Mouse (Mus musculus) heart, embryonic 13.5 days (tissue): ENCODE results near the gene Mpp6. TPM values are rescaled to one million over a fixed set of nuclear protein-coding genes. Genes with fewer than 3 reads are reported as not detected.

Experiments
- ATAC-seq: fragments of 200-750 bp; cut with Nextera tagmentation; 2 replicates; pipeline ENCODE4 v1.8.0; 2017; ENCODE audit warnings: moderate TSS enrichment; ENCODE audit not compliant: insufficient number of reproducible peaks, low FRiP score, low TSS enrichment; ENCODE audit errors: extremely low read depth
- H3K27ac ChIP-seq: fragments of 300-500 bp; sonication (generic); replicated peaks from 2 replicates; pipeline ENCODE4 v1.5.1; 2015; ENCODE audit warnings: moderate library complexity, mild to moderate bottlenecking, inconsistent platforms
- H3K27me3 ChIP-seq: fragments of 300-500 bp; sonication (generic); replicated peaks from 2 replicates; pipeline ENCODE4 v1.6.1; 2015; ENCODE audit warnings: mild to moderate bottlenecking, inconsistent platforms
- H3K36me3 ChIP-seq: fragments of 300-500 bp; sonication (generic); 2 replicates; pipeline ENCODE4 v1.6.1; 2015; ENCODE audit warnings: mild to moderate bottlenecking, inconsistent platforms
- H3K4me1 ChIP-seq: fragments of 300-500 bp; sonication (generic); 2 replicates; pipeline ENCODE4 v1.6.1; 2015; ENCODE audit warnings: inconsistent platforms
- H3K4me2 ChIP-seq: fragments of 300-500 bp; sonication (generic); 2 replicates; pipeline ENCODE4 v1.6.1; 2015; ENCODE audit warnings: inconsistent platforms, mild to moderate bottlenecking, moderate library complexity
- H3K4me3 ChIP-seq: fragments of 300-500 bp; sonication (generic); 2 replicates; pipeline ENCODE4 v1.5.1; 2015; ENCODE audit warnings: moderate library complexity, mild to moderate bottlenecking, inconsistent platforms
- H3K9ac ChIP-seq: fragments of 300-500 bp; sonication (generic); 2 replicates; pipeline ENCODE4 v1.6.1; 2015; ENCODE audit warnings: inconsistent platforms, mild to moderate bottlenecking, moderate library complexity
- H3K9me3 ChIP-seq: fragments of 300-500 bp; sonication (generic); 2 replicates; pipeline ENCODE4 v1.6.1; 2016; ENCODE audit warnings: inconsistent platforms
- WGBS: fragments of 180-500 bp; shearing (Covaris S2); methylation state at CpG from one replicate; pipeline ENCODE4 v1.1.7; 2015; ENCODE audit warnings: mixed read lengths; 5-methylcytosine and 5-hydroxymethylcytosine counted together
- polyA plus RNA-seq: library from polyadenylated mRNA; unstranded; fragments of >200 nt; fragmentation: Nextera tagmentation; extraction: Ambion mirVana; gene quantifications from 2 replicates; pipeline ENCODE4 v1.2.1, GENCODE M21; 2015

Gene Mpp6
- polyA plus RNA-seq, 1 experiment from 2014 or later: 56.9 TPM

DNA sequence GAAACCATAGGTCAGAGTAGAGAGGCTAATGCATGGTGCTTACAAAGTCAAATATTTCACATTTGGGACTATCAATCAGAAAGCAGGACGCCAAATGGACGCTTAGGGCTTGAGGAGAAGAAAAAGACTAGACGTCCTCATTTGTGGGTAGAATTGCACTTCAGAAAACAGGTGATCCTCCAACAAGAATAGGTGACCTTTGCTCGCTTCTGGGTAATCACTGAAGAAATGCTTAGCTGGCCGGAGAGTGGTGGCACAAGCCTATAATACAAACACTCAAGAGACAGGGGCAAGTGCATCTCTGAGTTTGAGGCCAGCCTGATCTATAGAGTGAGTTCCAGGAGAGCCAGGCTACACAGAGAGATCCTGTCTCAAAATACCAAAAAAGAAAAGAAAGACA is 83.8 kb downstream of the Mpp6 start:
- H3K27me3 ChIP-seq: no peaks in the 10 kb centered on the region
- no peak overlapping the region for H3K4me2 ChIP-seq
- WGBS: 87% methylated on average over 5 of the region's 5 CpGs
- H3K9ac ChIP-seq: no peak overlapping the region
- H3K4me3 ChIP-seq: no peak overlapping the region
- H3K27ac ChIP-seq: no peak overlapping the region
- no peaks in the 10 kb centered on the region for H3K9me3 ChIP-seq
- H3K4me1 ChIP-seq: peaks cover 26% of the 10 kb centered on the region
- no peak for ATAC-seq
- peaks cover 44% of the 10 kb centered on the region for H3K36me3 ChIP-seq

DNA sequence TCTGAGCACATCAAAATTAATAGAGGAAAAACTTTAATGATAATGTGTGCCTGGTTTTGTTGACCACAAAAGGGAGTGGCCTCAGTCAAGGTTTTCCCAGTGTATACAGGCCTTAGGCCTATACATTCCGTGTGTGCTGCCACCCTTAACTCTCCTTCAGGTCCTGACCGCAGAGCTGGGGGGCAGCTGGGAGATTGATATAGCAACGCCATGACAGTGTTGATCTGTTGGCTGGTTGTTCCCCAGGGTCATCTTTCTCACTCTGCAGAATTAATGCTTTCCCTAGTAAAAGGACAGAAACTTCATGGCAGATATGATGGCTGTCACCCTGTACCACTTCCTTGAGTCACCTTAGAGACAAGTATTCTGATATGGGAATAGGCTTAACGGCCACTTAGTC is 94.3 kb downstream of the Mpp6 start:
- Histone ChIP-seq H3K4me2 (no peak overlapping the region), H3K4me3 (no peak overlapping the region), H3K9me3 (no peaks in the 10 kb centered on the region), H3K9ac (no peak overlapping the region), H3K27me3 (no peaks in the 10 kb centered on the region), H3K36me3 (peaks cover 9% of the 10 kb centered on the region; the same call in 1 of the 2 replicates), H3K27ac (no peak overlapping the region), H3K4me1 (no peaks in the 10 kb centered on the region)
- ATAC-seq: no peak
- WGBS: 89% methylated on average over 4 of the region's 4 CpGs

DNA sequence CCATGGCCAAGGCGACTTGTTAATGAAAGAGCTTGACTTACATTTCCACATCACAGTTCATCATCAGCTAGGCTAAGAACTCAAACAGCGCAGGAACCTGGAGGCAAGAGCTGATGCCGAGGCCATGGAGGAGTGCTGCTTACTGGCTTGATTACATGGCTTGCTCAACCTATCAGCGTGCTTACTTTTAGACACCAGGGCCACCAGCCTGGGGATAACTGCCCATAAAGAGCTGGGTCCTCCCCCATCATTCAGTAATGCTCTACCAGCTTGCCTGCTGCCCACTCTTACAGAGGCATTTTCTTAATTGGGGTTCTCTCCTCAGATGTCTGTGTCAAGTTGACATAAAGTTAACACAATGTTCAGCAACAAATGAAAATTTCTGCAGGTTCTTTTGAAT is 95.1 kb downstream of the Mpp6 start:
- peaks cover 9% of the 10 kb centered on the region; the same call in 1 of the 2 replicates for H3K36me3 ChIP-seq
- no peaks in the 10 kb centered on the region for H3K9me3 ChIP-seq
- 92% methylated on average over 4 of the region's 4 CpGs for WGBS
- H3K9ac ChIP-seq: no peak overlapping the region
- H3K27ac ChIP-seq: no peak overlapping the region
- no peaks in the 10 kb centered on the region for H3K27me3 ChIP-seq
- H3K4me3 ChIP-seq: no peak overlapping the region
- no peak for ATAC-seq
- H3K4me1 ChIP-seq: no peaks in the 10 kb centered on the region
- no peak overlapping the region for H3K4me2 ChIP-seq

DNA sequence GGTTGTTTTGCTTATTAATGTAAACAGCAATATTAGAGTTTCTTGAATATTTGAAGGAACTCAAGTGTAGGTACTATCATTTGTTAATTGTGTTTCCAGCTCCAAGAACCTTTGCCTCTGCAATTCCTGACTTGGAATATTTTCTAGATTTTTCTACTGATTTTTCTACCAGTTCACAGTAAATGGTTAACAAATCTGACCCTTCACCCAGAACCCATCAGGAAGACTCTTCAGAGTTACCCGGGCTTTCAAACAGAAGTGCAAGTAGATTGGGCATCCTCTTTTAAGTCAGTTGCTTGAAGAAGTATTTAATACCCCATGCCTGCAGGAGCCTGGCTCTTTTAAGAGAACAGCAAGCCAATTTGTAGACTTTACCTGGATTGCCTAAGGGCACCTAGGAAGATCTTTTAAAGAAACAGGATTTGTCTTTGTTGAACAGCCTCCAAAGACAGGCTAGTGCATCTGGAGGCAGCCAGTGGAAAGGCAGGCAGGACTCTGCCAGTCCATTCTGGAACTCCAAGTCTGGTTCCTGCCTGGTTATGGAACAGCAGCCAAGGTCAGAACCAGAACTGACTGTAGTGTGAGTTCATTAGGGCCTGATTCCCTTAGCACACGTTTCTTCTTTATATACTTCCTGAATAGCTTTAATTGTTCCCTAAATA is 104.8 kb downstream of the Mpp6 start:
- Histone ChIP-seq H3K4me2 (no peak overlapping the region), H3K36me3 (no peaks in the 10 kb centered on the region), H3K4me1 (peaks cover 16% of the 10 kb centered on the region), H3K9me3 (no peaks in the 10 kb centered on the region), H3K27me3 (no peaks in the 10 kb centered on the region), H3K9ac (no peak overlapping the region), H3K4me3 (no peak overlapping the region), H3K27ac (no peak overlapping the region)
- WGBS: 55% methylated on average over 2 of the region's 2 CpGs
- no peak for ATAC-seq

DNA sequence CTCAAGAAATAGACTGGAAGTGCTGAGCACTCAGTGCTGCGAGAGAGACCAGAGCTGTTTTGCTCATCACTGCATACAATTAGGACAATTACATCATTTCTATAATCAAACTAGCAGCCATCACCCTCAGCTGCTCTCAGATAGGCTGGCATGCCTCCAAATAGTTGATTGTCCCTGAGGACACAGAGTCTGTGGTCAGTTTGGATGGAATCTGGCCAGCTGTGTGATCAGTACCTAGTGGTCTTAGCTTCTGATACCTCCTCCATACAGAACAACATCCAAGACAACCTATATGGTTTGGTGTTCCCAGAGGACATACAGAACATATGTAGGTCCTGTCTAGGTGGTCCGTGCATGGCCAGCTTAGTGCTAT is 105.3 kb downstream of the Mpp6 start:
- Histone ChIP-seq H3K4me2 (no peak overlapping the region), H3K4me1 (peaks cover 16% of the 10 kb centered on the region), H3K36me3 (no peaks in the 10 kb centered on the region), H3K27me3 (no peaks in the 10 kb centered on the region), H3K9me3 (no peaks in the 10 kb centered on the region), H3K27ac (no peak overlapping the region), H3K4me3 (no peak overlapping the region), H3K9ac (no peak overlapping the region)
- WGBS: 71% methylated on average over 2 of the region's 2 CpGs
- ATAC-seq: no peak

DNA sequence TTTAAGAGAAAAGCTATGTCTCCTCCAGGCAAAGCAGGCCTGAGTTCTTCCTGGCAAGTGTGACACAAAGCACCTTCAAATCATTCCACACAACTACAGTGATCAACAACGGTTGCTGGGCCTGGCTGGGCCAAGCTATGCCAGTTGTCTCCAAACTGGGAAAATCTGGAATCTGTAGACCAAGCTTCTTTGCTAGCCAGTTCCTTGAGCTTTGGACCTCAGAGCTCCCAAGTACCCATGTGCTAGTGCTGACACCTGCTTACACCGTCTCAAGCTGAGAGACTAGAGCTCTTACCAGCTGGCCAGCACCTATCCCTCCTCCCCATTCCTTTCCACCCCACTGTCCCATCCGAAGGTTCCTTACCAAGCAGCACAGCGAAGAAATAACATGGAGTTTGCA is 105.9 kb downstream of the Mpp6 start:
- ATAC-seq: no peak
- no peaks in the 10 kb centered on the region for H3K36me3 ChIP-seq
- peaks cover 16% of the 10 kb centered on the region for H3K4me1 ChIP-seq
- H3K27ac ChIP-seq: no peak overlapping the region
- H3K4me3 ChIP-seq: no peak overlapping the region
- WGBS: 79% methylated on average over 4 of the region's 4 CpGs
- no peaks in the 10 kb centered on the region for H3K27me3 ChIP-seq
- no peak overlapping the region for H3K9ac ChIP-seq
- no peak overlapping the region for H3K4me2 ChIP-seq
- H3K9me3 ChIP-seq: no peaks in the 10 kb centered on the region

DNA sequence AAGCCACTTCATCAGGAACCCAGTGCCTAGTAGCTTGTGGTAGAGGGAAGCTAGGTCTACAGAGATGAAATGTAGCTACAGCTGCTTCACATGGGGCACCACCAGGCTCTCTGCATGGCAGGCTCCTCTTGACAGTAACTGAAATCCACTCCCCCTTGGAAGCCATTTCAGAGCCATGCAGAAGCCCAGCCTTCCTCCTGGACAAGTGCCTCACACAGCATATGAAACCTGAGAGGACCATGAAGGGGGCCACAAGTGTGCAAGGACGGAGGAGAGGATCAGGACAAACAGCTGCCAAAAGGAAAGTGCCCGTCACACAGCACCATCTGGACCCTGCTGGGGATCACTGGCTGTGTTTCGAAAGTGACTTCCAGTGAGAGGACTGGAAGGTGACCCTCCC is 108.6 kb downstream of the Mpp6 start:
- Histone ChIP-seq H3K27me3 (no peaks in the 10 kb centered on the region), H3K4me2 (no peak overlapping the region), H3K4me3 (no peak overlapping the region), H3K27ac (no peak overlapping the region), H3K9ac (no peak overlapping the region), H3K36me3 (no peaks in the 10 kb centered on the region), H3K4me1 (peaks cover 25% of the 10 kb centered on the region), H3K9me3 (no peaks in the 10 kb centered on the region)
- 45% methylated on average over 3 of the region's 3 CpGs for WGBS
- no peak for ATAC-seq

DNA sequence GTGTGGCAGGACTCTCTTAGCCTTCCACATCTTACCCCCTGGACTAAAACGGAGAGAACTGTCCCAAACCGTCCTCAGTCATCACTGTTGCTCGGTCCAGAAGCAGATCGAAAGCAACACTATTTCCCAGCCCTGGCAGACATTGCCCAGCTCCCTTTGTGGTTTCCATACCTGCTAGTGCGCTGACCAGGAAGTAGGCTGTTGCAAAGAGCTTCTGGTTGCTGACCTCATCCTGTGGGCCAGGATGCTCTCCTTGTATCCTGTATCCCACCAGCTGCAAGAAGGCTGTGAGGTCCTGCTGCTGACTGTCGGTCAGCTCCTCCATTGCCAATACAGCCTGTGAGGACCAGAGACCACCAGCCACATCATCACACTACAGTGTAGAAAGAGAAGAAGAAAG is 109.0 kb downstream of the Mpp6 start:
- no peaks in the 10 kb centered on the region for H3K9me3 ChIP-seq
- H3K9ac ChIP-seq: no peak overlapping the region
- no peaks in the 10 kb centered on the region for H3K36me3 ChIP-seq
- ATAC-seq: no peak
- H3K4me3 ChIP-seq: no peak overlapping the region
- peaks cover 25% of the 10 kb centered on the region for H3K4me1 ChIP-seq
- WGBS: 72% methylated on average over 6 of the region's 6 CpGs
- no peak overlapping the region for H3K27ac ChIP-seq
- no peak overlapping the region for H3K4me2 ChIP-seq
- no peaks in the 10 kb centered on the region for H3K27me3 ChIP-seq

DNA sequence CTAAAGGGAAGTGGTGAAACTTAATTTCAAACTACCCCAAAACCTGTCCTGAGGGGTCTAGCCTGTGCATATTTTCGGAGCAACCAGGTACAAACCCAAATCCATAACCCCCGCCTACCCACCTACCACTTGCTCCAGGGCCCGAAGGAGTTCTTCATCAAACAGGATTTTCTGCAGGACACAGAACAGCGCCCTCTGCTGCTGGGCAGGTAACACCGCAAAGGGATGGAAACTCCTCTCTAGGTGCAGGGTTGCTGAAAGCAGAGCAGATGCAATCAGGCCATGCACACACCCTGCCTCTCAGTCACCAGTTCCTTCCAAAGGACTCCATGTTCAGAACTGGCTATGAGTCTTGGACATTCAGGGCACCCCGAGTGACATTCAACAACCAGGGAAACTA is 110.8 kb downstream of the Mpp6 start:
- no peak for ATAC-seq
- no peak overlapping the region for H3K27ac ChIP-seq
- no peak overlapping the region for H3K4me2 ChIP-seq
- H3K4me3 ChIP-seq: no peak overlapping the region
- H3K9me3 ChIP-seq: no peaks in the 10 kb centered on the region
- 45% methylated on average over 6 of the region's 6 CpGs for WGBS
- no peak overlapping the region for H3K9ac ChIP-seq
- H3K4me1 ChIP-seq: peaks cover 16% of the 10 kb centered on the region; the same call in 1 of the 2 replicates
- no peaks in the 10 kb centered on the region for H3K27me3 ChIP-seq
- H3K36me3 ChIP-seq: no peaks in the 10 kb centered on the region

DNA sequence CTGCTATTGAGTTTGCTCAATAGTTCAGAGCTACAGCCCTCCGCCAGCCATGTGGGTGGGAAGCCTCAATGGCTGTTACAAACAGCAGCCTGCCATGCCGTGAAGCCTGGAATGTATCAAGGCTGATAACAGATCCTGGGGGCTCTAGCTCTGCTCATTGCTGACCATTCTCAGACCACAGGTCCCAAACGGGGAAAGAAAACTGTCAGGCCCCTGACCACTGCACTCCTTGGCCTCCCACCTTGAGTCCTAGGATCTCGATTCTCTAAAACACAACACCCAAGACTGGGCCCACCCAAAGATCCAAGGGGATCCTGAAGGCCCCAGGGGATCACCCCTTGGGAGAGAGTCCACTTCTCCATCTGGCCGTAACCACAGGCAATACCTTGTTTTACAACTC is 112.3 kb downstream of the Mpp6 start:
- ATAC-seq: no peak
- Histone ChIP-seq H3K4me2 (no peak overlapping the region), H3K9me3 (no peaks in the 10 kb centered on the region), H3K4me1 (peaks cover 16% of the 10 kb centered on the region; the same call in 1 of the 2 replicates), H3K36me3 (no peaks in the 10 kb centered on the region), H3K9ac (no peak overlapping the region), H3K4me3 (no peak overlapping the region), H3K27me3 (no peaks in the 10 kb centered on the region), H3K27ac (no peak overlapping the region)
- WGBS: 41% methylated on average over 5 of the region's 5 CpGs

DNA sequence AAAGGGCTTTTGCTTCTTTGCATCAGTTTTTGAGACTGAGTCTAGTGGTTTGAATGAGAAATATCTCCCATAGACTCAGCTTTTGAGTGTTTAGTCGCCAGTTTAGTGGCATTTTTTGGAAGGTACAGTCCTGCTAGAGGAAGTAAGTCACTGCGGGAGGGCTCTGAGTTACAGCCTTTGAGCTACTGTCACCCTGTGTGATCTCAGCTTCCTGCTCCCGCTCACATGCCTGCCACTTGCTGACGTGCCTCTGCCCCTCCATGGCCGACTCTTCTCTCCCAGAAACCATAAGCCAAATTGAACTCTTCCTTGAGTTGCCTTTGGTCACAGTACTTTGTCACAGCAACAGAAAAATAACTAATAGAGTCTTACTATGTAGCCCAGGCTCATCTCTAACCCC is 112.9 kb downstream of the Mpp6 start:
- H3K4me3 ChIP-seq: no peak overlapping the region
- no peaks in the 10 kb centered on the region for H3K9me3 ChIP-seq
- 72% methylated on average over 5 of the region's 5 CpGs for WGBS
- H3K9ac ChIP-seq: no peak overlapping the region
- H3K36me3 ChIP-seq: no peaks in the 10 kb centered on the region
- no peaks in the 10 kb centered on the region for H3K27me3 ChIP-seq
- no peak overlapping the region for H3K4me2 ChIP-seq
- no peak for ATAC-seq
- H3K4me1 ChIP-seq: peaks cover 16% of the 10 kb centered on the region; the same call in 1 of the 2 replicates
- H3K27ac ChIP-seq: no peak overlapping the region

DNA sequence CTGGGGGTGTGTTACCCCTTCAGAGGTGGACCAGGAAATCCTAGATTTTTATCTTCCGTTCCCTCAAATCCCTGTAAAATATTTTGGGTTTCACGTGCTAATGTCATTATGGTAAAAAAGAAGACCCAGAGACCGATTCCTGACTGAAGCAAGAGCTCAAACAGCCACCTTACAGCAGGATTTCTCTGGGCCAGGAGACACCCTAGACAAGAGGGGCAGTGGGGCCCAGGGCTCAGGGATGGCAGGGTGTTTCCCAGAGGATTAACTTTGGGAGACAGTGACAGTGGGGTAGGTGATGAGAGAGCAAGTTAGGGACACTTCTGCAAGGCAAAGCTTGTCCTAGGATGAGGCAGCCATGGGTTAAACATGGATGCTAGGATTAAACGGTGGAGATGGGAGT is 113.6 kb downstream of the Mpp6 start:
- 80% methylated on average over 4 of the region's 4 CpGs for WGBS
- Histone ChIP-seq H3K9ac (no peak overlapping the region), H3K27me3 (no peaks in the 10 kb centered on the region), H3K4me2 (no peak overlapping the region), H3K4me1 (peaks cover 13% of the 10 kb centered on the region; the same call in 1 of the 2 replicates), H3K9me3 (no peaks in the 10 kb centered on the region), H3K27ac (no peak overlapping the region), H3K36me3 (no peaks in the 10 kb centered on the region), H3K4me3 (no peak overlapping the region)
- no peak for ATAC-seq
